Mouse (Mus musculus): ENCODE results near the gene Mmp10. TPM values are rescaled to one million over a fixed set of nuclear protein-coding genes. Genes with fewer than 3 reads are reported as not detected.

Gene Mmp10
- not detected for total RNA-seq (2021)
- long read RNA-seq, experiment 1: 0 reads
- long read RNA-seq, experiment 2: 0 reads

DNA sequence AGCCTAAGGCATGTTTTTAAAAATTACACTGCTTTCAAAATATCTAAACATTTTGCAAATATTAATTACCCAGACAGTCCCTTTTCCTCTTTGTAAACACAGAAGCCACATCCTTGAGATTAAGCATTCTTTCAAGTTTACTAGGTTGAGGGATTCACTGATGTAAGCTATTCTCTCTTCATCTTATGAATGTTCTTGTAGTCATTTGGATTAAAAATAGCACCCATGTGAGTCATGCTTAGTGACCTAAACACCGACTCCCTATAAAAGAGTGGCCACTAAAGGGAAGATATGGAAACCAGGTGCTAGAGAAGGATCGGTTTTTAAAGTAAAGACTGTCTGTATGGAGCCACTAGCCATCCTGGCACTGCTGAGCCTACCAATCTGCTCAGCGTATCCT is at the start of gene Mmp10:
Gene Mmp10, plus strand, starts transcription at position 302 of the 400 bp plus-strand sequence.
- intact Hi-C loops (cut with DNase I): no loop called here
- no peak for DNase-seq (ENCODE audit: low spot score in 2 of 2)

DNA sequence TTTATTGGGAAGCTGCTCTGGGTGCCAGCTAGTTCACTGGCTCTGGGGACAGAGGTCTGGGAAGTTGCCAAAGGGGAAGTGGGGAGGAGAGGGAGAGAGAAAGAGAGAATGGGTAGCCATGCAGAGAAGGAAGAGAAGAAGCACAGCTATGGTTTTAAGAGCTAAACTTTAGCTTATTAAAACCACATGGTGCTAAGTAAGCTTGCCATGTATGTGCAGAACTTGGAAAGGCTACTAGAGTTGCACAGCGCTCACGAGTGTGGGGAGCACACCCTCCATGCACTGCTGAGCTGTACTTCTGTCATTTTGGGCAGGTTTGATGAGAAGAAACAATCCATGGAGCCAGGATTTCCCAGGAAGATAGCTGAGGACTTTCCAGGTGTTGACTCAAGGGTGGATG is 48.9 kb upstream of the Mmp10 start:
- no peak for DNase-seq (ENCODE audit: low spot score in 2 of 2)
- intact Hi-C loops (cut with DNase I): no loop called here

DNA sequence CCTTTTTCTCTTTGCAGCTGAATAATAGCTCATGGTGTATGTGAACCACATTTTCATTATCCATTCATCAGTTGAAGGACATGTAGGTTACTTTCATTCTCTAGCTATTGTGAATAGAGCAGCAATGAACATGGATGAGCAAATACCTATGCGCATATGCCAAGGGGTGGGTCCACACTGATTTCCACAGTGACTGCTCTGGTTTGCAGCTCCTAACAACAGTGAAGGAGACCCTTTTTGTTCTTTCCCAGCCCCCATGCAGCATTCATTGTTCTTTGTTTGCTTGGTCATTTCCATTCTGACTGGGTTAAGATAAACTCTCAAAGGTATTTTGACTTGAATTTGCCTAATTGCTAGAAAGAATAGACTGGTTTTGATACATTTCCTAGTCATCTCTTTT is 31.9 kb upstream of the Mmp10 start:
- intact Hi-C loops (cut with DNase I): no loop called here
- no peak for DNase-seq (ENCODE audit: low spot score in 2 of 2)

DNA sequence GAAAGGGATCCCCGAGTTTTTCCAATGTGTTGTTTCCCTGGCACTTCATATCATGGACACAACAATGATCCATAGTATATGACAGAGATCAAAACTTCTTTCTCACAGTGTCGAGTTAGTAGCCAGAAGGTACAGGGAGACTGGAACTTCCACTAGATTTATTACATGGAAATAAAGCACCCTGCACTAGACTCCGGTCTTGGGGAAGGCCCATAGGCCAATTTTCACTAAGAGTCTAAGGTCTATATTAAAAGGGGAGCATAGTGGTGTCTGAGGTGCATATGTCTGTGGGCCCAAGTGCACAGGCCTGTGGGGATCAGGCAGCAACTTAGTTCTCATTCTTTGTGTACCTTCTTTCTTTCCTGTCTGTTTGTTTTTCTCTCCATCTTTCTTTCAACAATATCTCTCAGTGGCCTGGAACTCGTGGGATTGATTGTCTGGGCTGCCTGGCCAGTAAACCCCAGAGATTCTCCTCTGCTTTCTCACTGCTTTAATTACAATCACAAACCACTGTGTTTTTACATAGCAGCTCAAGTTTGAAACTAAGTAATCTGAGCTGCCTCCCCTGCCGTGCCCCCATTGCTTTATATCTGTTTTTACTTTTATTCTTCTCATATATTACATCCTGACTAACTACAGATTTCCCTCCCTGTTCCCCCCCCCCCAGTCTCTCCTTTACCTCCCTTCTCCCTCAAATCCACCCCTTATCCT is 18.3 kb upstream of the Mmp10 start:
- intact Hi-C loops (cut with DNase I): no loop called here
- no peak for DNase-seq (ENCODE audit: low spot score in 2 of 2)

DNA sequence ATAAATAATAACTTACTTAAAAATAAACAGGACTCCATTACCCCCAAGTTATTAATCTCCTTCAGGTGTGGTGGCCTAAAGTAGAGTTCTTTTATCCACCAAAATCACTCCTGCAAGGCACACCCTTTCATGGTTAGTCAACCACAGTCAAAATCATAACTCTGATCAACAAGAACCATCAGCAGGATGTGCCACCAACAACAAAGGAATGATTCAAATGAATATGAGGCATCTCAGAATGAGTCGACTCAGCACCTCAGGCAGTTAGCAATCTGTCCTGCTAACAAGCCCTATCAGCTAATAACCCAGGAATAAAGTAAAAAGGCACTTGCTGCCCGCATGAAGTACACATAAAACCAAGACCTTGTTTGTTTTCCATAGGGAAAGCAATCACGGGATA is 1.0 kb upstream of the Mmp10 start:
- DNase-seq (ENCODE audit: low spot score in 2 of 2): no peak
- intact Hi-C loops (cut with DNase I): no loop called here

DNA sequence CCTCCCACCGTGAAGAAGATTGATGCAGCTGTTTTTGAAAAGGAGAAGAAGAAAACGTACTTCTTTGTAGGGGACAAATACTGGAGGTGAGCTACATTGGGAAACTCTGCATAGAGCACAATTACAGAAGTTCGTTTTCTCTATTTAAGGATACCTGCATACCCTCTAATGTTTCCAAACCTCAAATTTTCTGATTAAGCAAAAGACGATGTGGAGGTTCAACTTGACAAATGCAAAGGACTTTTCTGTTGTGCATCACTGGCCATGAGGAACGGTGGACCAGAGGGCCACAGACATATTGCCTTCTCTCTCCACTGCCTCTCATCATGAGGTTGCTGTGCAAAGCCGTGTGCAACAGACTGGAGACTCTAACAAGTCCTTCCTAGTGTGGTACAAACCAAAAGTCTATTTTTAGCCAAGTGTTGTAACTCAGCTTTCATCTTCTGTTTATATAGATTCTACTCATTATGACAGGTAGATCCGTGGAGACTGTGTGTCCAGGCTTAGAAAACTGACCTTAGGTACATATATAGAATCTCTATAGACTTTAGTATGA is 5.2 kb downstream of the Mmp10 start:
- intact Hi-C loops (cut with DNase I): no loop called here
- no peak for DNase-seq (ENCODE audit: low spot score in 2 of 2)

DNA sequence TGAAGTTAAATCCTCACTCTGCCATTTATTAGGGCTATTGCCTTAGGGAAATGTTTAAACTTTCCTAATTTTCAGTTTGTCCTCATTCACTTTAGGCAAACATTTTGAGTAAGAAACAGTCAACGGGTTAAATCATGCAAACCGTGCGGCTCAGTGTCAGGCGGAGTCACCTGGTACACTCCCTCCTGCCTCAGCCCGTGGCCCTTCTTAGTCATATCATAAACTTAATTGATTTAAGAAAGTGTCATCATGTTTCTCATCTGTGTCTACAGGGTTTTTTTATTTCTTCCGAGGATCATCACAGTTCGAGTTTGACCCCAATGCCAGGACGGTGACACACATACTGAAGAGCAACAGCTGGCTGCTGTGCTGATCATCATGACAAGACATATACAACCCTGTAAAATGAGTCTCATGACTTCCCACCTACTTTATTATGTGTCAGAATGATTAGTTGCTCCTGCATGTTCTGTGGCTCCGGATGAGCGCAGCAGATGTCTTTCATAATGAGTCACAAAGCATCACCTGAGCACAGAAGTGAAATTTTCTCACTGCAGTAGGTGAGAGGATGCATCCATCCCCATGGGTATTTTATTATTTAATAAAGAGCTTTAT is 7.6 kb downstream of the Mmp10 start:
- intact Hi-C loops (cut with DNase I): no loop called here
- DNase-seq (ENCODE audit: low spot score in 2 of 2): no peak

DNA sequence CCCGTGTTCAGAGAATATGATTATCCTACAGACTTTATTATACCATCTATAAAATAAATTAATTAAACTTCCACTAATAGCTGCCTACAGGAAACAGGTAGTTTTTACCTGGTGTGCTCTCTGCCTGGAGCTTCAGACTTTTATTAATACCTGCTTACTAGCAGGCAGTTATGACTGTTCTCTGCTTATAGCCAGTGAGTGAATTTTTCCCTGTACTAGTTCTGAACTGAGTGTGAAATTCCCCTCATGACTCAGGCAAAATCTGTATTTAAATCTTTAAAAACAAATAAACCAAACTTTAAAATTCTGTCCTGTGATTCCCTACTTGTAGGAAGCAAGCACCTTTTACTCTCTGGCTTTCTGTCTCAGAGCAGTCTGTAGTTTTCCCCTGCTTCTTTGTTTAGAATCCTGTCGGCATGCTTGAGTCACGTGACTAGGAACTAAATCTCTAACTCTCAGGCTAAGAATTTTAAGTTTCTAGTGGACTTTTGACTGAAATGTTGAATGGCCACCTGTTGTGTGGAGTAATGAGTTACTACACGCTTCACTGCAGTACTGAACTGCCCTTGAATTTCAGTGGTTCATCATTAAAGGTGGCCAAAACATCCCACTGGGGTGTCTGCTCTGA is 15.9 kb downstream of the Mmp10 start:
- DNase-seq (ENCODE audit: low spot score in 2 of 2): no peak
- intact Hi-C loops (cut with DNase I): no loop called here

DNA sequence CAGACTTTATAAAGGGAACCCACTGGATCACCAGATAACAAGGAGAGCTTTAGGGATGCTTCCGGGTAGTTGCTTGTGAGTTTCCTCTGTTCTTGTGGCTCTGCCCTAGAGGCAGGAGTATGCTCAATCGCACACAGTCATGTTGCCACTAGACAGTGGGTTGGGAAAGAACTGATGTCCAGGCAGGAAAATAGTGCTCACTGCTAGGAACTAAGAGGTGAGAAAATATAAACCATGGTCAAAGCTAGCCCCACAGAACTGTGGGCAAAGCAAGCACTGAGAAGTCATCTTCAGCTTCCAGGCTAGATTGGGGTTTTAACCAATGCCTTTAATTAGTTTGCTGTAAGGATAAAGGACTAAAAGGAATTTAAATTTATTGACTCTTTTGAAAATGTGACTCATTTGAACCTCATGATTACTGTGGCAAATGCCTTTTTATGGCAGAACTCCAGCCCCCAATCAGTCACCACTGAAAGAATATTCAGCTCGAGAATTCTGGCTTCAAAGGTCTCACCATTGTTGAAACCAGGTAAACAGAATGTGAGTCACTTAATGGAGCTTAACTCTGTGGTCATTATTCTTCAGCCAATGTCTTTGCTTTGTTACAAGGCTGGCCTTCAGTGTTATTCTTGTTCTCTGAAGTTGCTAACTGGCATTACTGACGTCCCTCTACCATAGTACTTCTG is 24.2 kb downstream of the Mmp10 start:
- no peak for DNase-seq (ENCODE audit: low spot score in 2 of 2)
- intact Hi-C loops (cut with DNase I): no loop called here

DNA sequence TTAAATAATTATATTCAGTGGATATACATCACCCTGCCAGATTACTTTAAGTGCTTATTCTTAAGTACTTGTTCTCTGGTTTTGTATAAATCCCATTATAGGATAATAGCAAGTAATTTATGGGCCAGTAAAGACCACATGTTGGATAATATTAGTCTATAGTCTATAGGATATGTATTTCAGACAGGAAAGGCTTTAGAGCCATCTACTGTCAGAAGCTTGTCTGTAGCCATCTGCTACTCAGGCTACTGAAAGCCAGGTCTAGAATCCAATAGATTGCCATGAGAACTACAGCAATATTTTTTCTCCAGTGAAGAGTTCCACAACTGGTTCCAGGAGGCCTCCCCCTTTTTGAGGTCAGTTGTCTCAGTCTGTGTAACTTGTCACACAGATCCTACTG is 40.6 kb downstream of the Mmp10 start:
- DNase-seq (ENCODE audit: low spot score in 2 of 2): no peak
- intact Hi-C loops (cut with DNase I): no loop called here

DNA sequence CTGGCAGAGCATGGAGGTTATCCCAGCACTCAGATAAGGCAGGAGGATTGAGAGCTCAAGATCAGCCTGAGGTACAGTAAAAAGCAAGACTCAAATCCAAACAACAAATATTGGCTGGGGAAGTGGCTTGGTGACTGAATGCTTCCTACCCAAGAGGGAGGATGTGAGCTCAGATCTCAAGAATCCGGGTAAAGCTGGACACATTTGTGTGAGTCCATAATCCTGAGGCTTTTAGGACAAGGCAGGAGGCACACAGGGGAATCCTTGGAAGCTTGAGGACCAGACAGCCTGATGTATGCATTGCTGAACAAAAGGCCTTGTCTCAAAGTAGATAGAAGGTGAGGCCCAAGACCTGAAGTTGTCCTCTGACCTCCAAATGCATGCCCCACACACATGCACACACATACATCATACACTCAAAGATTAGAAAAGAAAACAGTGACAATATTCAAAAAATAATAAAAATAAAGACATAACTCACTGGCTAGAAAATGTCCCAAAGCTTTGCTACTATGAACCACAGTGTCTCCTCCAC is 42.8 kb downstream of the Mmp10 start:
- intact Hi-C loops (cut with DNase I): no loop called here
- DNase-seq (ENCODE audit: low spot score in 2 of 2): no peak

DNA sequence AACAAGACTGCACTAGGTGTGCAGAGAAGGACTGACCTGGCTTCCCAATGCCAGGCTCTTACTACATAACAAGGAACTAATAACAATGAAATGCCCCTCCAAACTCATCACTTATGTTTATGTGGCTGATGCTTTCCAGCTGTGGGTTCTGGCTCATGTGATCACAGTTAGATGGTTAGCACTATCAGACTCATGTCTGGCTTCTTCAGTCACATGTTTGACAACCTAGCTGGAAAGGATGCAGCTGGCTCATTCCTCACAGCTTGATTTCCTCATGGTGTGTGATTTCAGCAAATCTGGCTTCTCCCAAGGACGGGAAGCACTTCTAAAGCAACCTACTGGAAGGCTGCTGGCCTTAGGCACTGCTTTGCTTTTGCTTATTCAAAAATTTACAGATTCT is 43.3 kb downstream of the Mmp10 start:
- intact Hi-C loops (cut with DNase I): no loop called here
- DNase-seq (ENCODE audit: low spot score in 2 of 2): peak in 1 of 2 experiments; percentile 8

DNA sequence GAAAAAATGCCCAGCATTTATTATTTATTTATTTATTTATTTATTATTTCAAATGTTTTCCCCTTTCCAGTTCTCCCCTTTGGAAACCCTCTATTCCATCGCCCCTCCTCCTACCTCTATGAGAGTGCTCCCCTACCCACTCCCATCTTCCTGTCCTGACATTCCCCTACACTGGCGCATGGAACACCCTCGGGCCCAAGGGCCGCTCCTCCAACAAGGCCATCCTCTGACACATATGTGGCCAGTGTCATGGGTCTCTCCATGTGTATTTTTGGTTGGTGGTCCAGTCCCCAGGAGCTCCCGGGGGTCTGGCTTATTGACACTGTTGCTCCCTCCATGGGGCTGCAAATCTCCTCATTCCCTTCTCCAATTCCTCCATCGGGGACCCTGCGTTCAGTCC is 43.8 kb downstream of the Mmp10 start:
- intact Hi-C loops (cut with DNase I): no loop called here
- no peak for DNase-seq (ENCODE audit: low spot score in 2 of 2)

DNA sequence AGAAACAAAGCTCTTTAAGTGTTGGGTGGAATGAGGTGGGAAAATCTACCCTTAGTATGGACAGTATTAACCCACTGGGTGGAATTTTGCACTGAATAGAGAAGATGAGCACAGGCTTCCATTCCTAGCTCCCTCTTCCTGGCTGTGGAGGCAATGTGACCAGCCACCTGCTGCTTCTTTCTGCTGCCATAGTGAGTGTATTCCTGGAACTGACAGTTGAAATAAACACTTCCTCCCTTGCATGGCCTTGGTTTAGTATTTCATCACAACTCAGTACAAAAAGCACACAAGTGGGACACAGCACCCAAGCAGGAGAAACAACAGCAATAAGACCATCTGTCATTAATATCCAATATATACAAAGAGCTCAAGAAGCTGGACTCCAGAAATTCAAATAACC is 49.8 kb downstream of the Mmp10 start:
- intact Hi-C loops (cut with DNase I): no loop called here
- no peak for DNase-seq (ENCODE audit: low spot score in 2 of 2)

DNA sequence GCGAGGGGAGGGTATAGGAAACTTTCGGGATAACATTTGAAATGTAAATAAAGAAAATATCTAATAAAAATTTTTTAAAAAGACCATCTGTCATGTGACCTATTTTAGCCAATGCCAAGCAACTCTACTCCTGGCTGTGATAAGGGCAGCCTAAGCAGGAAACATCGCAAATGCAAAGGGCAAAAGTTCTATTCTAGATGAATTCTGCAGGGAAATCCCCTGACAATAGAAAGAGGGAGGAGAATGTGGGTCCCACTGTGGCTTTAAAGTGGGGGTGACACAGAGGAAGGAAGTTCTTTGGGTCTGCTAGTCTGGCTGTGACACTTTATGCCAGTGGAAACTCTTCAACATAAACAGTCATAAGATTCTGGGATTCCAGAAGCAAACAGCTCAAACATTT is 51.4 kb downstream of the Mmp10 start:
- intact Hi-C loops (cut with DNase I): no loop called here
- no peak for DNase-seq (ENCODE audit: low spot score in 2 of 2)

DNA sequence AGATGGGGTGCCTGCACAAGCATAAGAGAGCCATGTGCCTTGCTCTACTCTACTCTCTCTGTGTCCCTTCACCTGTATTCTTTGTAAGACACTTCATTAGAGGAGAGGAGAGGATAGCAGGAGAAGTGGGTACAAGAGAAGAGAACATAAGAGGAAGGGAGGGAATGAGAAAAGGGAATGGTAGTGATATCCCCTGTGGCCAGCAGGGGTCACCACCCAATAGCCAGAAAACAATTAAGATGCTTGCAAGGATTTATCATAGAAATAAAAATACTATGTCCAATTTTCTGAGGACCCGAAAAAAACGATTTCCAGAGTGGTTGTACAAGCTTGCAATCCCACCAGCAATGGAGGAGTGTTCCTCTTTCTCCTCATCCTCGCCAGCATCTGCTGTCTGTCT is 52.2 kb downstream of the Mmp10 start:
- no peak for DNase-seq (ENCODE audit: low spot score in 2 of 2)
- intact Hi-C loops (cut with DNase I): no loop called here

DNA sequence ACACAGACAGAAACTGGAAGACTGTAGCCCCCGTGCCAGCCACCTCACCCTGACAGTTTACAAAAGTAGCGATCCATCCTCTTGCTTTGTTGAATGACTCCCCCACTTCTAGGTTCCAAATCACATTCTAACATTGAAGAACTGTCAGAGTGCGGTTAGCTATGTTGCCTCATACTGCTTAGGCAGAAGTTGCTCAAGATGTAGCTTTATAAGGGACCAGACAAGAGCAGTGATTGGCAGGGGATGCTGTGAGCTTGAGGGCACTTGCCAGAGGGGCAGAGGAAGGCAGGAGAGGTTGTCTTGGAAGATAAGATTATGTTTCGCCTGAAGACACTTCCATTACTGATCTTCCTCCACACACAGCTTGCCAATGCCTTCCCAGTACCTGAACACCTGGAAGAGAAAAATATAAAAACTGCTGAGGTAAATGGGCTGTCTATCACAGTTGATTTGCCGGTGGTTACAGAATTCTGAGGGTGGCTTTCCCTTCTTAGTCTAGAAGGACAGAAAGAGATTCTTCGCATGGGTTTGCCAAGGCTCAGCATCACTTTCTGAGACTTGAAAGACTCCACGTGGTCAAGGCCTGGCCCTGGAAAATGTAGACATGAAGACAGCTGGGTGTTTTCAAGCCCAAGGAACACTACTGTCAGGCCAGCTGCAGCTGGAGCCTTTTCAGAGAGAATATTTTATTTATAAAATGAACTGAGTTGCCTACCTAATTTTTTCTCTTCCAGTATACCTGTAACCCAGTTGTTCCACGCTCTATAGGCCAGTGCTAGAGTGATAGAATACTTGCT is 56.3 kb downstream of the Mmp10 start, which contains the start of gene Mmp8:
Gene Mmp8, plus strand, starts transcription at position 236 of the 797 bp plus-strand sequence.
- intact Hi-C loops (cut with DNase I): no loop called here
- no peak for DNase-seq (ENCODE audit: low spot score in 2 of 2)
